Comparison of ENCODE assay signal across 21 mouse cellular contexts in genomic region chr4:47177101-47177500, GRCm38 (mm10). TPM values are rescaled to one million over a fixed set of nuclear protein-coding genes. Genes with fewer than 3 reads are reported as not detected.
DNase-seq lines count a peak whose midpoint lies in the region; ATAC-seq and TF ChIP-seq lines count a peak whose summit lies in the region.
"Had no signal": no experiment of that assay in that cellular context is flagged by ENCODE, and none has a peak within 500 bp of the region (broad histone marks: within the 10 kb centered on the region; RNA-seq: fewer than 3 reads in every experiment).

No protein-coding gene starts in this region.

- H3K4me2 ChIP-seq in midbrain, embryonic 11.5 days: no peak overlapping the region
- H3K4me2 ChIP-seq in midbrain, embryonic 16.5 days (ENCODE audit: low read length): no peak overlapping the region
- H3K4me2 ChIP-seq: forebrain, embryonic 13.5 days; heart, embryonic 15.5 days; hindbrain, embryonic 14.5 days had no signal

- H3K9ac ChIP-seq in heart, adult 2 months (ENCODE audit: low read depth, low read length): no peak overlapping the region
- no peak overlapping the region for H3K9ac ChIP-seq in midbrain, embryonic 11.5 days (ENCODE audit: low read length)
- H3K9ac ChIP-seq in midbrain, embryonic 16.5 days (ENCODE audit: low read depth, low read length): no peak overlapping the region
- H3K9ac ChIP-seq: forebrain, embryonic 13.5 days; forebrain, postnatal 0 days; heart, embryonic 15.5 days; hindbrain, embryonic 14.5 days had no signal

- H3K79me2 ChIP-seq in heart, adult 2 months (replicated peaks; ENCODE audit: control insufficient read depth, insufficient read depth, low read length): no peaks in the 10 kb centered on the region

- 35% methylated on average over 8 of the region's 8 CpGs for WGBS in heart, adult 2 months
- WGBS in midbrain, embryonic 11.5 days: 91% methylated on average over 8 of the region's 8 CpGs
- 88% methylated on average over 8 of the region's 8 CpGs for WGBS in midbrain, embryonic 16.5 days

- no peak for ATAC-seq in midbrain, embryonic 11.5 days (ENCODE audit: low FRiP score)
- no peak for ATAC-seq in midbrain, embryonic 16.5 days
- ATAC-seq in CD4-positive, CD25-positive, alpha-beta regulatory T cell, adult 4 months: no peak
- ATAC-seq: forebrain, embryonic 13.5 days; forebrain, postnatal 0 days had no signal

- peaks cover 13% of the 10 kb centered on the region for H3K4me1 ChIP-seq in heart, adult 2 months (ENCODE audit: control insufficient read depth, insufficient read depth, low read length)
- H3K4me1 ChIP-seq in midbrain, embryonic 11.5 days (ENCODE audit: control insufficient read depth, insufficient read depth, low read length): no peaks in the 10 kb centered on the region
- no peaks in the 10 kb centered on the region for H3K4me1 ChIP-seq in midbrain, embryonic 16.5 days (ENCODE audit: control insufficient read depth, insufficient read depth, low read length)
- peaks cover 11% of the 10 kb centered on the region for H3K4me1 ChIP-seq in embryonic fibroblast, embryonic 13.5 days (ENCODE audit: control insufficient read depth, insufficient read depth, low read length)
- H3K4me1 ChIP-seq: forebrain, embryonic 13.5 days had no signal

- no peak overlapping the region for H3K4me3 ChIP-seq in heart, adult 2 months
- no peak overlapping the region for H3K4me3 ChIP-seq in midbrain, embryonic 11.5 days (ENCODE audit: low read depth, low read length)
- no peak overlapping the region for H3K4me3 ChIP-seq in midbrain, embryonic 16.5 days (ENCODE audit: low read depth, low read length)
- H3K4me3 ChIP-seq in embryonic fibroblast, embryonic 13.5 days (ENCODE audit: insufficient read depth, low read length): no peak overlapping the region
- H3K4me3 ChIP-seq: embryonic facial prominence, embryonic 10.5 days; erythroblast, embryonic 14.5 days; forebrain, embryonic 13.5 days; heart, embryonic 10.5 days; heart, embryonic 15.5 days; hindbrain, embryonic 10.5 days had no signal

- no peaks in the 10 kb centered on the region for H3K9me3 ChIP-seq in midbrain, embryonic 11.5 days (ENCODE audit: control insufficient read depth, low read length)
- H3K9me3 ChIP-seq in midbrain, embryonic 16.5 days (replicated peaks; ENCODE audit: control insufficient read depth, low read length, poor library complexity, severe bottlenecking): no peaks in the 10 kb centered on the region
- H3K9me3 ChIP-seq: embryonic facial prominence, embryonic 10.5 days; forebrain, embryonic 13.5 days; heart, embryonic 10.5 days; heart, embryonic 15.5 days; hindbrain, embryonic 10.5 days had no signal

- TF ChIP-seq EP300 in heart, adult 2 months (IDR thresholded peaks at IDR 0.05; ENCODE audit: insufficient read depth, low read depth, low read length): no peak

- H3K27me3 ChIP-seq in heart, adult 2 months (ENCODE audit: control insufficient read depth, insufficient read depth, low read length): no peaks in the 10 kb centered on the region
- H3K27me3 ChIP-seq in midbrain, embryonic 11.5 days (ENCODE audit: control insufficient read depth, insufficient read depth, low read length): no peaks in the 10 kb centered on the region
- no peaks in the 10 kb centered on the region for H3K27me3 ChIP-seq in midbrain, embryonic 16.5 days (ENCODE audit: control insufficient read depth, insufficient read depth, low read depth, low read length)
- H3K27me3 ChIP-seq: forebrain, embryonic 13.5 days; heart, embryonic 15.5 days had no signal

- no peak for TF ChIP-seq CTCF in heart, adult 2 months (IDR thresholded peaks at IDR 0.05)
- no peak for TF ChIP-seq CTCF in embryonic fibroblast, embryonic 13.5 days (IDR thresholded peaks at IDR 0.05; ENCODE audit: borderline replicate concordance, insufficient read depth, low read length)

- no peak for TF ChIP-seq POLR2A in heart, adult 2 months (IDR thresholded peaks at IDR 0.05; ENCODE audit: insufficient read depth, low read depth, low read length)
- TF ChIP-seq POLR2A in embryonic fibroblast, embryonic 13.5 days (IDR thresholded peaks at IDR 0.05; ENCODE audit: low read depth, low read length): no peak

- H3K27ac ChIP-seq in heart, adult 2 months: peak overlapping the region; percentile 31; the same call in 1 of the 2 replicates
- no peak overlapping the region for H3K27ac ChIP-seq in midbrain, embryonic 11.5 days (ENCODE audit: low read depth, low read length)
- no peak overlapping the region for H3K27ac ChIP-seq in midbrain, embryonic 16.5 days (ENCODE audit: low read length)
- peak overlapping the region; percentile 65 for H3K27ac ChIP-seq in embryonic fibroblast, embryonic 13.5 days (ENCODE audit: insufficient read depth, low read length)
- H3K27ac ChIP-seq: embryonic facial prominence, embryonic 10.5 days; forebrain, embryonic 13.5 days; heart, embryonic 10.5 days; heart, embryonic 15.5 days; hindbrain, embryonic 10.5 days; hindbrain, embryonic 14.5 days had no signal

- intact Hi-C loops in heart, adult 2 months (cut with DNase I): loop anchor here (5.0 kb wide), 3 partner anchors 40 to 60 kb away; no protein-coding TSS in a partner anchor
- intact Hi-C loops in left cerebral cortex, postnatal 14 days (cut with DNase I): no loop called here

- no peak for DNase-seq in heart, adult 2 months
- DNase-seq in heart, adult 8-10 months (ENCODE audit: low spot score): no peak
- peak; percentile 59 for DNase-seq in midbrain, embryonic 11.5 days (ENCODE audit: low spot score, missing footprints)
- DNase-seq in left cerebral cortex, postnatal 14 days (ENCODE audit: low spot score in 2 of 2): no peak
- DNase-seq: adrenal gland, adult 2 months; adrenal gland, postnatal 25 days; B cell, adult 2 months; cerebellum, adult 2 months; cerebellum, postnatal 10 days; forebrain, postnatal 0 days; kidney, adult 11 months had no signal

- no peaks in the 10 kb centered on the region for H3K36me3 ChIP-seq in heart, adult 2 months (ENCODE audit: control insufficient read depth, insufficient read depth, low read length)
- H3K36me3 ChIP-seq in midbrain, embryonic 11.5 days (ENCODE audit: control insufficient read depth, insufficient read depth, low read length): no peaks in the 10 kb centered on the region
- H3K36me3 ChIP-seq in midbrain, embryonic 16.5 days (ENCODE audit: control insufficient read depth, insufficient read depth, low read length): no peaks in the 10 kb centered on the region
- H3K36me3 ChIP-seq: embryonic facial prominence, embryonic 10.5 days; heart, embryonic 10.5 days; heart, embryonic 15.5 days; hindbrain, embryonic 10.5 days had no signal

RNA-seq across cellular contexts. Expression of gene Col15a1, which starts 30.9 kb away (rescaled TPM):
- 10 to 100 TPM; 36.9 to 86.4 TPM for total RNA-seq in heart, adult 2 months (2021)
- polyA plus RNA-seq in heart, adult 2 months (2012; rRNA removed): 97.6 and 161 TPM in 2 replicates
- 10 to 100 TPM; 29.9 to 58.5 (median 52.4) TPM for total RNA-seq in heart, adult 8-10 months (2022)
- polyA plus RNA-seq in midbrain, embryonic 11.5 days (2014; fragmentation: Nextera tagmentation; extraction: Ambion mirVana): 2.9 TPM in 2 replicates
- polyA plus RNA-seq in midbrain, embryonic 16.5 days (2015; fragmentation: Nextera tagmentation; extraction: Ambion mirVana): 3.4 and 5.3 TPM in 2 replicates
- polyA plus RNA-seq in embryonic fibroblast, embryonic 13.5 days (2011; ENCODE audit: insufficient read length, low read depth, missing spikeins): 24.2 and 41.0 TPM in 2 replicates
- 1 to 10 TPM; 3.2 to 3.9 TPM for polyA plus RNA-seq in CD4-positive, CD25-positive, alpha-beta regulatory T cell, adult 4 months (2017; shearing (Covaris generic))
- total RNA-seq in left cerebral cortex, postnatal 14 days (2021): 10 to 100 TPM in 1 of 2 experiments, 1 to 10 TPM in 1; 9.0 to 13.0 TPM
- polyA plus RNA-seq: erythroblast, embryonic 14.5 days had no signal

Comparison
In these comparisons a context has a peak if more than half of its experiments do, and no peak if none do; other contexts are left out.
1. H3K27ac ChIP-seq: peak in heart, adult 2 months (single experiment) and embryonic fibroblast, embryonic 13.5 days (single experiment); none in midbrain, embryonic 11.5 days (single experiment) and midbrain, embryonic 16.5 days (single experiment).